Mouse (Mus musculus) hindbrain, embryonic 15.5 days (tissue): ENCODE data around the gene Trpc5. TPM values are rescaled to one million over a fixed set of nuclear protein-coding genes. Genes with fewer than 3 reads are reported as not detected.

Experiments
- polyA plus RNA-seq: library from polyadenylated mRNA; unstranded; fragments of >200 nt; fragmentation: Nextera tagmentation; extraction: Ambion mirVana; gene quantifications from 2 replicates; pipeline ENCODE4 v1.2.1, GENCODE M21; 2015

Gene Trpc5
- polyA plus RNA-seq, 1 experiment from 2014 or later, result 3.3 TPM

Other genes with a start within 250 kb of the Trpc5 start
- gene Trpc5os, start 231.6 kb downstream of the Trpc5 start, polyA plus RNA-seq, result 0.04 and 0.09 TPM in 2 replicates
- gene Rtl4, start 727 bp upstream of the Trpc5 start, polyA plus RNA-seq, result 1.2 TPM in 2 replicates